Mouse (Mus musculus): ENCODE measurements around the gene 6330409D20Rik. TPM values are rescaled to one million over a fixed set of nuclear protein-coding genes. Genes with fewer than 3 reads are reported as not detected.
A peak's percentile ranks its signal among the peaks of the same experiment; 100 is the strongest.

The 6330409D20Rik gene
- polyA plus RNA-seq, 1 experiment from 2014 or later = not detected

GRCm38 (mm10) chr2:32750199-32750598 lies 9.4 kb upstream of the 6330409D20Rik start:
- H3K4me1 ChIP-seq (replicated peaks; ENCODE audit: control insufficient read depth, insufficient read depth, low read length) = peaks cover 3% of the 10 kb centered on the region
- DNase-seq (ENCODE audit: low spot score) (no peak), ATAC-seq (replicated peaks; ENCODE audit: low FRiP score) (no peak)
- no peak overlapping the region for H3K9ac ChIP-seq (ENCODE audit: low read depth, low read length)
- H3K4me2 ChIP-seq = no peak overlapping the region
- H3K9me3 ChIP-seq (ENCODE audit: control insufficient read depth, low read length) = no peaks in the 10 kb centered on the region
- H3K27me3 ChIP-seq (replicated peaks; ENCODE audit: control insufficient read depth, insufficient read depth, low read length) = no peaks in the 10 kb centered on the region
- 70% methylated on average over 7 of the region's 7 CpGs for WGBS
- peaks cover 2% of the 10 kb centered on the region; the same call in 1 of the 2 replicates for H3K36me3 ChIP-seq (ENCODE audit: control insufficient read depth, insufficient read depth, low read length)
- H3K27ac ChIP-seq (ENCODE audit: low read depth, low read length) = no peak overlapping the region
- no peak overlapping the region for H3K4me3 ChIP-seq (ENCODE audit: low read depth, low read length)

DNA sequence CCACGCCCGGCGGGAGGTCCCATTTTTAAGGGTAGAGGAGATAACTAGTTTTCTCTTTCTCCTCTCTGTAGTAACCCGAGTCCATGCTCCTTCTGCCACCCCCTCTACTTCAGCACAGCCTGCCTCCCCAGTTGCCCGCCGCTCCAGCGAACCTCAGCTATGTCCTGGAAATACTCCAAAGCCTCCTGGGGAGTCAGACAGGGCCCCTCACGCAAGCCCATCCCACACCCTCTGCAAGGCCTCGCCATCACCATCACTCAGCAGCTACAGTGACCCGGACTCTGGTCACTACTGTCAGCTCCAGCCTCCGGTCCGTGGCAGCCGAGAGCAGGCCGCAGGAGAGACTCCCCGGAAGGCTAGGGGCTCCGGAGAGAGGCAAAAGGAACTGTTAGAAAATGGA lies 8.3 kb upstream of the 6330409D20Rik start:
- Histone ChIP-seq H3K27me3 (replicated peaks; ENCODE audit: control insufficient read depth, insufficient read depth, low read length) (no peaks in the 10 kb centered on the region), H3K9me3 (ENCODE audit: control insufficient read depth, low read length) (no peaks in the 10 kb centered on the region), H3K9ac (ENCODE audit: low read depth, low read length) (no peak overlapping the region), H3K4me1 (replicated peaks; ENCODE audit: control insufficient read depth, insufficient read depth, low read length) (peaks cover 3% of the 10 kb centered on the region), H3K27ac (ENCODE audit: low read depth, low read length) (no peak overlapping the region), H3K4me3 (ENCODE audit: low read depth, low read length) (no peak overlapping the region), H3K36me3 (ENCODE audit: control insufficient read depth, insufficient read depth, low read length) (peaks cover 2% of the 10 kb centered on the region; the same call in 1 of the 2 replicates), H3K4me2 (no peak overlapping the region)
- WGBS = 90% methylated on average over 16 of the region's 16 CpGs
- no peak for DNase-seq (ENCODE audit: low spot score)
- no peak for ATAC-seq (replicated peaks; ENCODE audit: low FRiP score)

DNA sequence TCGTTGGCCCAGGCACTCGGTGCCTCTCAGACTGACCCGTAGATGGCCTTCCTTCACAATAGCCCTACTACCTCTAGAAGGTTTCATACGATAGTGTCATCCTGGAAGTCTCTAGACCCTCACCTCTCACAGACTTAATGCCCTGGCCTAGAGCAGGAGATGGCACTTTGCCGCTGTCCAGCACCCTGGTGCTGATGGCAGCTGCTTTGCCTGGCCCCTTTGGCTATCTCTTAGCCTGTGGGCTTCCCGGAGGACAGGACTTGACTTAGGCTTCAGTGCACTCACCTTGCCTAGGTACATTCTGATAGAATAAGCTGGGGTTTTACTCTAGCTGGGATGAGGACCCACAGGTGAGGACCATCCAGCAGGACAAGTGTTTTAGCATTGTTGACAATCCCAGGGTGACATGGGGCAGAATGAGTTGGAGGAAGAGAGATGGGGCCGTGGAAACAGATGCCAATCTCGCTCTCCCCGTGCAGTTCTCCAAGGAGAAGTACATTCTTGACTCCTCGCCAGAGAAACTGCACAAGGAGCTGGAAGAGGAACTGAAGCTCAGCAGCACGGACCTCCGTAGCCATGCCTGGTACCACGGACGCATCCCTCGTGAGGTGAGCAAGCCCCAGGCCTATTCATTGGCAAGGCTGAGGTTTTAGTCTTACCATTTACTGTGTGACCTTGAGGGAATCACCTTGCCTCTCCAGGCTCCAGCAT lies 3.6 kb upstream of the 6330409D20Rik start:
- ATAC-seq (replicated peaks; ENCODE audit: low FRiP score) (no peak), DNase-seq (ENCODE audit: low spot score) (no peak)
- 74% methylated on average over 15 of the region's 15 CpGs for WGBS
- Histone ChIP-seq H3K4me2 (no peak overlapping the region), H3K27me3 (replicated peaks; ENCODE audit: control insufficient read depth, insufficient read depth, low read length) (peaks cover 22% of the 10 kb centered on the region), H3K27ac (ENCODE audit: low read depth, low read length) (no peak overlapping the region), H3K9me3 (ENCODE audit: control insufficient read depth, low read length) (no peaks in the 10 kb centered on the region), H3K4me3 (ENCODE audit: low read depth, low read length) (no peak overlapping the region), H3K9ac (ENCODE audit: low read depth, low read length) (no peak overlapping the region), H3K36me3 (ENCODE audit: control insufficient read depth, insufficient read depth, low read length) (peaks cover 6% of the 10 kb centered on the region; the same call in 1 of the 2 replicates), H3K4me1 (replicated peaks; ENCODE audit: control insufficient read depth, insufficient read depth, low read length) (peaks cover 8% of the 10 kb centered on the region)

GRCm38 (mm10) chr2:32742173-32742531 lies 1.3 kb upstream of the 6330409D20Rik start:
- H3K9ac ChIP-seq (ENCODE audit: low read depth, low read length) = no peak overlapping the region

GRCm38 (mm10) chr2:32741273-32742172 lies 707 bp upstream of the 6330409D20Rik start:
- 20% methylated on average over 54 of the region's 58 CpGs for WGBS
- Histone ChIP-seq H3K4me1 (replicated peaks; ENCODE audit: control insufficient read depth, insufficient read depth, low read length) (peaks cover 8% of the 10 kb centered on the region), H3K9ac (ENCODE audit: low read depth, low read length) (peak overlapping the region; percentile 17; the same call in 1 of the 2 replicates), H3K4me3 (ENCODE audit: low read depth, low read length) (peak overlapping the region; percentile 41), H3K27ac (ENCODE audit: low read depth, low read length) (no peak overlapping the region), H3K36me3 (ENCODE audit: control insufficient read depth, insufficient read depth, low read length) (0 out of 2 replicates have a peak, but pooled peaks cover 6% of the 10 kb centered on the region), H3K4me2 (peak overlapping the region; percentile 80), H3K9me3 (ENCODE audit: control insufficient read depth, low read length) (no peaks in the 10 kb centered on the region), H3K27me3 (replicated peaks; ENCODE audit: control insufficient read depth, insufficient read depth, low read length) (peaks cover 22% of the 10 kb centered on the region)
- ATAC-seq (replicated peaks; ENCODE audit: low FRiP score) (no peak), DNase-seq (ENCODE audit: low spot score) (peak; percentile 53)

More at GRCm38 (mm10) chr2:32742173-32742531, 1.3 kb upstream of the 6330409D20Rik start:
- Histone ChIP-seq H3K36me3 (ENCODE audit: control insufficient read depth, insufficient read depth, low read length) (0 out of 2 replicates have a peak, but pooled peaks cover 6% of the 10 kb centered on the region), H3K27ac (ENCODE audit: low read depth, low read length) (no peak overlapping the region), H3K4me3 (ENCODE audit: low read depth, low read length) (no peak overlapping the region), H3K4me2 (peak overlapping the region; percentile 80), H3K27me3 (replicated peaks; ENCODE audit: control insufficient read depth, insufficient read depth, low read length) (peaks cover 22% of the 10 kb centered on the region), H3K4me1 (replicated peaks; ENCODE audit: control insufficient read depth, insufficient read depth, low read length) (peaks cover 8% of the 10 kb centered on the region), H3K9me3 (ENCODE audit: control insufficient read depth, low read length) (no peaks in the 10 kb centered on the region)
- WGBS = 45% methylated on average over 18 of the region's 18 CpGs
- ATAC-seq (replicated peaks; ENCODE audit: low FRiP score) (no peak), DNase-seq (ENCODE audit: low spot score) (no peak)

GRCm38 (mm10) chr2:32739311-32739710 lies 1.5 kb downstream of the 6330409D20Rik start:
- H3K36me3 ChIP-seq (ENCODE audit: control insufficient read depth, insufficient read depth, low read length) = 0 out of 2 replicates have a peak, but pooled peaks cover 3% of the 10 kb centered on the region
- H3K9me3 ChIP-seq (ENCODE audit: control insufficient read depth, low read length) = no peaks in the 10 kb centered on the region
- H3K4me1 ChIP-seq (replicated peaks; ENCODE audit: control insufficient read depth, insufficient read depth, low read length) = peaks cover 11% of the 10 kb centered on the region
- no peak overlapping the region for H3K9ac ChIP-seq (ENCODE audit: low read depth, low read length)
- no peak overlapping the region for H3K4me2 ChIP-seq
- no peak for ATAC-seq (replicated peaks; ENCODE audit: low FRiP score)
- no peak overlapping the region for H3K27ac ChIP-seq (ENCODE audit: low read depth, low read length)
- 62% methylated on average over 4 of the region's 4 CpGs for WGBS
- DNase-seq (ENCODE audit: low spot score) = no peak
- peaks cover 22% of the 10 kb centered on the region for H3K27me3 ChIP-seq (replicated peaks; ENCODE audit: control insufficient read depth, insufficient read depth, low read length)
- H3K4me3 ChIP-seq (ENCODE audit: low read depth, low read length) = no peak overlapping the region

DNA sequence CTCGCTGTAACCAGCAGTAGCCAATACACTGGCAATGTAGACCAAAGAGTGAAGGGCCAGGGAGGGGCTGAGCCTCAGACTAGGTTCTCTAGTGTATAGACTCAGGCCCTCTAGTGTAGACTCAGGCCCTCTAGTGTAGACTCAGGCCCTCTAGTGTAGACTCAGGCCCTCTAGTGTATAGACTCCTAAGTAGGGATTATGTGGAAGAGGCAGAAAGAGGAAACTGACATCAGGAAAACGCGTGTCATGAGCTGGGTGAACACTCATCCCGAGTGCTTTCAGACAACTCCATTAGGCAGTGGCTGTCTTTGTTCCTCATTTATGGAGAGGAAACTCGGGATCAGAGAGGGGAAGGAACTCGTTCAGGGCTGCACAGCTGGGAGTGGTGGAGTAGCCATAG lies 3.8 kb downstream of the 6330409D20Rik start:
- H3K27me3 ChIP-seq (replicated peaks; ENCODE audit: control insufficient read depth, insufficient read depth, low read length) = peaks cover 8% of the 10 kb centered on the region
- DNase-seq (ENCODE audit: low spot score) (no peak), ATAC-seq (replicated peaks; ENCODE audit: low FRiP score) (no peak)
- H3K4me2 ChIP-seq = no peak overlapping the region
- WGBS = 50% methylated on average over 6 of the region's 6 CpGs
- H3K9me3 ChIP-seq (ENCODE audit: control insufficient read depth, low read length) = no peaks in the 10 kb centered on the region
- no peak overlapping the region for H3K4me3 ChIP-seq (ENCODE audit: low read depth, low read length)
- no peak overlapping the region for H3K9ac ChIP-seq (ENCODE audit: low read depth, low read length)
- no peak overlapping the region for H3K27ac ChIP-seq (ENCODE audit: low read depth, low read length)
- no peaks in the 10 kb centered on the region for H3K36me3 ChIP-seq (ENCODE audit: control insufficient read depth, insufficient read depth, low read length)
- peaks cover 15% of the 10 kb centered on the region for H3K4me1 ChIP-seq (replicated peaks; ENCODE audit: control insufficient read depth, insufficient read depth, low read length)

DNA sequence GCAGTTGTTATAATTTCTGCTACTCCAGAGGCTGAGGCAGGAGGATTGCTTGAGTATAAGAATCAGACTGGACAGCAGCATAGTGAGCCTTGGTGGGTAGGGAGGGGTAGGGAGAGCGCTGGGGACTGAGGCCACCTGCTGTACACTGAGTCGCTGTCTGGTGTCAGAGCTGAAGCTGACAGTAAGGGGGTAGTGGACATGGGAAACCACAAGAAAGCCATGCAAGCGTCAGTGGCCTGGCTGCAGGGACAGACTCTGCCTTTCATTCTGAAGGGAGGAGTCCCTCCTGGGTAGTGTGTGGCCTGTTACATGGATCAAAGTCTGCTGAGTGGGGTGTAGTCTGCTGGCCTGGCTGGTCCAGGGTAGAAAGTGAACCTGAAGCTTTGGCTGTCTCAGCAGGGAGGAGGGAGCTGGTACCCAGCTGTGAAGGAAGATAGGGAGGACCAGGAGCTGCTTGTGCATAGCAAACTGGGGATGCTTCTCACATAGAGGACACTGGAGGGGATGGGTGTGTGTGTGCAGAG lies 4.4 kb downstream of the 6330409D20Rik start:
- no peak for ATAC-seq (replicated peaks; ENCODE audit: low FRiP score)
- Histone ChIP-seq H3K9me3 (ENCODE audit: control insufficient read depth, low read length) (no peaks in the 10 kb centered on the region), H3K36me3 (ENCODE audit: control insufficient read depth, insufficient read depth, low read length) (no peaks in the 10 kb centered on the region), H3K4me2 (no peak overlapping the region), H3K4me3 (ENCODE audit: low read depth, low read length) (no peak overlapping the region), H3K9ac (ENCODE audit: low read depth, low read length) (no peak overlapping the region), H3K4me1 (replicated peaks; ENCODE audit: control insufficient read depth, insufficient read depth, low read length) (peaks cover 12% of the 10 kb centered on the region), H3K27me3 (replicated peaks; ENCODE audit: control insufficient read depth, insufficient read depth, low read length) (peaks cover 3% of the 10 kb centered on the region), H3K27ac (ENCODE audit: low read depth, low read length) (no peak overlapping the region)
- no peak for DNase-seq (ENCODE audit: low spot score)
- WGBS = 40% methylated on average over 3 of the region's 3 CpGs
